Mouse (Mus musculus) kidney, adult 9 months (tissue): ENCODE measurements at regions not wholly inside any gene's neighbourhood (a gene's known extent, or its start where the extent isn't known, plus 50 kb on each side); places are given as distances from the start of the nearest gene placed in this dataset.

ENCODE experiments used
- DNase-seq: peaks from one replicate; pipeline ENCODE4 v3.0.0; 2022

DNA sequence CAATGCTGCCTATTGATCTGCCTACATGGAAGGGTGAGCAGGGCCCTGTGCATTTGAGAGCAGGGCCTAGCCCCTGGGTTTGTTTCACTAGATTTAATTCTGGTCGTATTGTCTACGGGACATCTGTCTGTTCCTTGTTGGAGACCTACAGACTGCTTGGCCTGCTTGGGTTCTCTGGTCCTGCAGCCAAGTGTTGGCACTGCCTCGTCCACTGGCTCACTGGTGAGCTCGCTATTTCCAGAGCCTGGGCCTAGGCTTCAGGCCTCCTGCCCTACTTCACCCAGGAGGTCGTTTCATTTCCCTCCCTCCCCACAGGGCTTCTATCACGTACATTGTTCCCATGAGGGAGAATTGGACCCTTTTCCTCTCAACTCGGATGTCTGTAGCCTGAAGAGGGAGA, 62.2 kb upstream of the Blcap start:
- DNase-seq = no peak

DNA sequence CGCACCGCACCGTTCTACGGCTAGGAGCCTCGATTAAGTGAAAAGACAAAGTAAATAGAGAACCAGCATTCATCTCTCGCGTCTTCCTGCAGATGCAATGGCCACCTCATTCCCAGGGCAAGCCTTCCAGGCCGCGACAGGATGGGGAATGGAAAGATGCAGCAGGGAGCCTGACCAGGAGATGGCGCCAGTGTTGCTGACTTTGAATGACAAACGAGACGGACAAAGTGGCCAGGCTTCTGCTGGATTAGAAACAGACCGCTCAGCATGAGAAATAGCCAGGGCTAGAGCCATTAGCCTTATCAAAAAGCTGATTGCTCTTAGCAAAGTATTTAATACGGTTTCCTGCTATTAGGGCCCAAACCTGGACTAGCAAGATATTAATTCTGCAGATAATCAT, 64.6 kb upstream of the Blcap start:
- peak; percentile 93 for DNase-seq

DNA sequence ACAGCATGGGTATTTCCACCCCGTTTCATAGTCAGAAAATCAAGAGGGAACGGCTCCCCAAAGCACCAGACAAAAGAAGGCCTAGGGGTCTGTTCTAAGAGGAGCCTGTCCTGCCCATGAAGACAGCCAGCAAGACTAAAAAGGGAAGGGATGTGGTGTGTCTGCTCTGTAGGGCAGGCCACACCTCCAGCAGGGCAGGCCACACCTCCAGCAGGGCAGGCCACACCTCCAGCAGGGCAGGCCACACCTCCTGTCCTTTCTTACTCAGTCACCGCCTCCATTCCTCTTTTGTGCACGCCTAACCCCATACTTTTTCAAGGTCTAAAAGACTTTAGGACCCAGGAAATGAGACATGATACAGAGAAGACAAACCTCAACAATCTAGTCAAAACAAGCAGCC, 69.8 kb upstream of the Blcap start:
- DNase-seq = no peak

DNA sequence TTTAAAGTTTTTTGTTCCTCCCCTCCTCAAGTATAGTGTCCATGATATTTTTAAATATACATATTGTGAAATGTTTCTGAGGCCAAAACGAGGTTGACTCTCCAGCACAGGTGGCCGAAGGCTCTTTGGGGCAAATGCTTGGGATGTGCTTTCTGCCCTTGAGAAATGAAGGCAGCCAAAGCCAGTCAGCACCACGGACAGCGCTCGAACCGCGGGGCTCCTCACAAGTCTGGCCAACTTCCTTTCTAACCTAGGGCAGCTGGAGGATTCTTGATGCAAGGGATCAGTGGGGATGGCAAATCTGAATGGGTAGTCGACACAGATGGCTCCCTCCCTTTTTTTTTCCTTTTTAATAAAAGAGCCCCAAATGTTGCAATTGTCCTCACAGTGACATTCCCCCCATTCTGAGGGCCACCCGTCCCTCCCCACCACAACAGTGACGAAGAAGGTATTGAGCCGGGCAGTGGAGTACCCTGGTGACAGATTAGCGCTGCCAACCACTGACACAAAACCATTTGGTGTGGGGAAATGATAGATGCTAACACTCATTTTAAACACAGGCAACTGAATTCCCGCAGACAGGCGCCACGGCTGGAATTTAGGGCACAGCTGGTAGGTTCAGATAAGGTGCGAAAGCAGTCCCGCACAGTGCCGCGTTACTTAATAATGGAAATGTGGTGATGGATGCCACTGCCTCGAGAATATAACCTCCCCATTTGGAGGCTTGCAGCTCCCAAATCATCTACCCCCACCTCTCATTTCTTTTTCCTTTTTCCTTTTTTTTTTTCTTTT, 73.4 kb upstream of the Ctnnbl1 start:
- DNase-seq = peak; percentile 28

DNA sequence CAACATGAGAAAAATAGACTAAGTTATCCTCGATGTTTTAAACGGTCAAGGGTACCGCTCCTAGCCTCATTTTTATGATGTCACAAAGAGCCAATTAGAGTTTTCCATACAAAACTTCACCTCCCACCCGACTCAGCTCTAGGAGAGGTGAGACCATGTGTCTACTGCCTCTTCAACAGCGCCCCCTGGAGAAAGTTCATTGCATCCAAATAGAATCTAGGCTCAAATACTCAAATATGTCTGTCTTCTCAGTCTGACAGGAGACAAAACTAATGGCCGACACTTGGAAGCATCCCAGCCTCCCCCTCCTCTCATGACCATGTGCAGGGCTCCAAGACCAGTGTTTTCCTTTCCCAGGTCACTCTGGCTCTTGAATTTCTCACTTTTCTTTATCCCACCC, 72.7 kb upstream of the Ctnnbl1 start:
- DNase-seq = no peak

DNA sequence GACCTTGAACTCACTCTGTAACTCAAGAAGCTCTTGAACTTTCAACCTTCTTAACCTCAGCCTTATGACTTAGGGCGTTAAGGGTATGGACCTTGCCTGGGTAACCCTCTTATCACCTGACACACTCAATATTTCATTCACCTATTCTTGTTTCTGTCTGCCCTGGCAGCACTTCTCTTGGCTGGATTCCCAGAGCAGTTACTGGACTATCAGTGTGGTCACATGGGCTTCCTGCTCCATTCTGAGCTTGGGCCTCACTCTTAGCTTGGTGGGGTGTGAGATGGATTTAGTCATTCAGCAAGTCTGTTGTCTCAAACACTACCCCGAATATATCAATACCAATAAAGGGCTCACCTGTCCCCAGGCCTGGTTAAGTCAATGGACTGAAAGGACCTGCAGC, 67.0 kb upstream of the Ctnnbl1 start:
- DNase-seq = no peak

DNA sequence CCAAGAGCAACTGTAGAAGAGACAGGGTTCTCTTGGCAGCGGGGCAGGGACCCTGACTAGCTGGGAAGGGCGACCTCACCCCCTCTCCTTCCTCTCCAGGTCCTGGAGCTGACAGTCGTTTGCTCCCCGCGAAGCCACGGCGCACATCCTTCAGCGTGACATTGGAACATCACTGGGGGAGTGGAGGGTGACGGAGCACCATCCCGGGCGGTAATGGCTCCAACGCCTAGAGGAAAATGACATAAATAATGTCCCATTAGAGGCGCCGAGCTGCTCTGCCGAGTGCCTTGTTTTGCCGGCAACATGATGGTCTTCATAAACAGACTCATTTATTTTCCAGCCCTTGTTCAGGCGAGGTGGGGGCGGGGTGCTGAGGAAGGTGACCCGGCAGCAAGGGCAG, 62.3 kb upstream of the Ctnnbl1 start:
- no peak for DNase-seq

DNA sequence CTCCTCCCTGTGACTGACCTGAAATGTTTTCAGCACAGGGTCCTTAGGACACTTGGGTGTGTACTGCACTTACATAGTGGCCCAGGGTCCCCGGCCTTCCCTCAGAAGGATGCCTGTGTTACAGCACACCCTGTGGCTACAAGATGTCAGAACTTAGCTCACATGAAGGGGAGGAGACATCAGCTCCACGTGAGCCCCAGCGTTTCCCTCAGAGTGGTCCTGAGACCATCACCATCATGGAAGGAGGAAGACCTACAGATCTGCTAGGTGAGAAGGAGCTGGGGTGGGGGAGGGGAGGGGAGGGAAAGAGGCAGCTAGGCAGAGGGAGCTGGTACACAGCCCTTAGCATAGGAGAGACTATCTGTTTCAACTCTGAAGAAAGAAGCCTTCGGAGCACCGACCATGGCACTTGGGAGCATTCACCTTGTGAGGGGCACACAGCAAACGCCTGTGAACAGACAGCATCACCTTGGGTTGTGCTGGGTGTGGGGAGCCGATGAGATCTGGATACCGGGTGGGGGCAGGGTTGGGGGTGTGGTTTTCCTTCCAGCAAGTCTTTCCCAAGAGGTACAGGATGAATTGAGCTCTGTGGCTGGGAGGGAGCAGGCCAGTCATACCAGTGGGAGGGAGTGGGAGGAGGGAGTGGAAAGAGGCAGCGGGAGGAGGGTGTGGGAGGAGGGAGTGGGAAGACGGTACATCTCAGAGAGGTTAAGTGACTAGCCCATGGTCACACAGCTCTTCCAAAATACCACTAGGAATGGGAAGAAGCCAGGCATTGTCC, 60.6 kb upstream of the Ctnnbl1 start:
- peak; percentile 13 for DNase-seq

DNA sequence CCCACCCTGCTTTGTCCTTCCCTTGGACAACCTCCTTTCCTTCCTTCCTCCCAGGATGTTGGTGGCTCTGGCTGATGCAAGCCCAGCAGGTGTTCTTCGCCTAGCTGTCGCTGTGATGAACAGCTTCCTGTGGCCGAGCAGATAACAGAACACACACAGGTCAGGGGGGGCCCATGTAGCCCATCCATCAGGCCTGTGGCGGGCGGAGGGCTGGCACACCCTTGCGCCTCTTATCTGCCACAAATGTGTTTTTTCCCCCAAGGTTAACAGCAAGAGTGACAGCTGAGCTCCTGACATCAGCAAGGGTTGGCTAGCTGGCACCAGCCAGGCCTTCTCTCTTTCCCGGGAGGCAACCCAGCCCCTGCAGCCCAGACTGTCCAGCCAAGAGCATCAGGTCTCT, 59.9 kb upstream of the Ctnnbl1 start:
- DNase-seq = peak; percentile 59

DNA sequence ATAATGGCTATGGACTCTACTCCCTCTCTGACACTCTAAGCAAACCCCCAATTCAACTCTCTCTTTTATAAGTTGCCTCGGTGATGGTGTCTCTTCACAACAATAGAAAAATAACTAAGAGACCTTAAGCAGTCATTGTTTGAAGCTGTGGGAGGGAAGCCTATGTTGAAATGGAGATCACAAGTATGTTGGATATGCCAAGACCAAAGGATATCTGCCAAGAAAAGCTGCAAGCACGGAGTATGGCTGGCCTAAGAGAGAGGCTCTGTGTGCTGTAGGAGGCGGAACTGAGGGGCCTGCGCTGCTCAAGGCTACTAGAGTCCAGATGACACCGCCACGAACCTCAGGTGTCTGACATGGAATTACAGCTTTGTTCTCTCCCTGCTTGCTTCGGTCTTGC, 55.3 kb upstream of the Ctnnbl1 start:
- no peak for DNase-seq
